Mouse (Mus musculus) heart, postnatal 0 days (tissue): Measurements from ENCODE around the gene Cldn10.

Source experiments
- CTCF ChIP-seq: IDR thresholded peaks from 2 replicates; pipeline ENCODE4 v1.5.1; 2016; ENCODE audit warnings: antibody characterized with exemption, control low read depth, low read depth
- EP300 ChIP-seq: IDR thresholded peaks from 2 replicates; pipeline ENCODE4 v1.6.1; 2016; ENCODE audit warnings: antibody characterized with exemption, low read depth

DNA sequence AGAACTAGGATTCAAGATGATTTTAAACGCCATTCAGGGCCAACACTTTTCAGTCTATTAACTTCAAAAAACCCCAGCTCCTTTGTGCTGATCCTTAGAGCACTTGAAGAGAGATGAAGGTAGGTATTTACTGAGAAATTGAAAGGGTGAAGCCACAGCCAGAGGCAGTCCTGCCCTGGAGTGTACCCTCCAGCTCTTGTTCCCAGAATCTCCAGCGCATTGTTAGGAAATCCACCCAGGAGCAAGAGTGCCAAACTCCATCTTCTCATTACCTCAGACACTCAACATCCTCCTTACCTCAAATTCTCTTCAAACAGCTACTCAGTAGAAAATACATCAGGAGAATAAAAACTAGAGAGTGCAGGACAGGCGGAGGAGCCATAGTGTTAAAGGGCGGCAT, 35.1 kb downstream of the Cldn10 start:
- no peak for TF ChIP-seq CTCF
- no peak for TF ChIP-seq EP300
